Mouse (Mus musculus) kidney, adult 2 months (tissue): ENCODE data around the gene Lrrc45.

Source experiments
- CTCF ChIP-seq: fragments of 200-500 bp; conservative IDR thresholded peaks from 2 replicates; pipeline ENCODE4 v1.5.1; 2011; ENCODE audit warnings: low read depth, mild to moderate bottlenecking, control low read depth, low read length, moderate library complexity, mixed read lengths; ENCODE audit not compliant: insufficient read depth, insufficient read length
- POLR2A ChIP-seq: fragments of 200-500 bp; IDR thresholded peaks from one replicate; pipeline ENCODE4 v1.6.1; 2011; ENCODE audit warnings: low read depth, low read length, control low read depth

DNA sequence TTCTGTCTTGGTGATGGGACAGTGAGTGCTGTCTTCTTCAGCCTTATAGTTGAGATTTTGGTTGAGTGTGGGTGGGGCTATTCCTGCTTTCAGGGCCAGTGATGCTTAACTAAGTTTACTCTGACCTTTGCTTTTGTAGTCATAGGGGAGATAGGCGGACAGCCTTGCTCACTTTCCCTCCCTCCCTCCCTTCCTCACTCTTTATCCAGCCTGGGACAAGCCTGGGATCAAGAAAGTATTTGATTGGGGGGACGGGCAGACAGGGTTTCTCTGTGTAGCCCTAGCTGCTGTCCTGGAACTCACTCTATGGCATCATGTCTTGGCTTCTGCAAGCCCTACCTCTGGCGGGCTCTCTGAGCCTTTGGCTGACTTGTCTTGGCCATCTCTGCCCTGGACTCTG lies 20.3 kb upstream of the Lrrc45 start:
- no peak for TF ChIP-seq CTCF
- no peak for TF ChIP-seq POLR2A
